Mouse (Mus musculus): Measurements from ENCODE around the gene Kat5. TPM values are rescaled to one million over a fixed set of nuclear protein-coding genes. Genes with fewer than 3 reads are reported as not detected.

Gene Kat5
- polyA plus RNA-seq, 1 experiment from 2014 or later = 41.0 TPM

DNA sequence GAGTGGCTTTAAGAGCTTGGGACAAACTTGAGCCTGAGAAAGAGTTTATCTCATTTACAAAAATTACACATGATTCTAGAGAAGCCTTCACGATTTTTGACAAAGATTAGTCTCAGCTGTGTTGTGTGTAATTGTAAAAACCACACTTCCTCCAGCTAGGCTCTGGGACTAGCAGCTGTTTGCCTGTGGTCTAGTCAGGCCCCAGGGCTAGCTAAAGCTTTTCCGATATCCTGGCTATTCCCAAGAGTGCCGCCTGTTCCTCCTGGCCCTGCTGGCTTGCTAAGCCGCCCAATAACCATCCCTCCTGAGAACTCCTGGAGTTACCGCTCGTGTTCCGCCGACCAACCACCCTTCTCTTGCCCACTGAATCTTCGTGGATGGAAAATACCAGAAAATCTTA is 22.1 kb upstream of the Kat5 start:
- WGBS = 79% methylated on average over 9 of the region's 9 CpGs
- Histone ChIP-seq H3K9me3 (ENCODE audit: control insufficient read depth, low read length) (no peaks in the 10 kb centered on the region), H3K4me2 (replicated peaks) (no peak overlapping the region), H3K9ac (no peak overlapping the region), H3K36me3 (replicated peaks; ENCODE audit: control insufficient read depth, insufficient read depth) (no peaks in the 10 kb centered on the region), H3K4me3 (replicated peaks; ENCODE audit: low read length) (no peak overlapping the region), H3K27ac (no peak overlapping the region), H3K4me1 (replicated peaks; ENCODE audit: control insufficient read depth, insufficient read depth, low read length) (peaks cover 7% of the 10 kb centered on the region), H3K27me3 (ENCODE audit: control insufficient read depth, insufficient read depth, low read length) (no peaks in the 10 kb centered on the region)
- DNase-seq (ENCODE audit: low spot score) (no peak), ATAC-seq (ENCODE audit: low FRiP score) (no peak)

DNA sequence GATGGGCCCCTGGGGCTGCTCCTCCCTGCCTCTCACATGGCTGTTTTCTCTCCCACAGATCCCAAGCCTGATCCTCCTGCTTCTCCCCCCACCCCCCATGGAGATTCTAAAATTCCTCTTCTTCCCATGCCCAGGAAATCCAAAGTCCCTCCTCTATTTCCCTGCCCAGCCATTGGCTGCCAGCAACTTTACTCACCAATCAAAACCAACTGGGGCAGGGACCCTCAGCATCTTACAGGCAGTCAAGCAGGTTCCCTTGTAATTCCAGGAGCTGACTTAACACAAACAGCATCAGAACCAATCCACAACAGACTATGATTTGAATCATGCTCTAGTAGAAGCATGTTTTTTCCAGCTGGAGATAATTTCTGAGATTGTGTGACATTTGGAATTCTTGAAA is 19.9 kb upstream of the Kat5 start:
- H3K9me3 ChIP-seq (ENCODE audit: control insufficient read depth, low read length) = no peaks in the 10 kb centered on the region
- H3K27me3 ChIP-seq (ENCODE audit: control insufficient read depth, insufficient read depth, low read length) = no peaks in the 10 kb centered on the region
- DNase-seq (ENCODE audit: low spot score) (no peak), ATAC-seq (ENCODE audit: low FRiP score) (no peak)
- H3K4me3 ChIP-seq (replicated peaks; ENCODE audit: low read length) = no peak overlapping the region
- H3K4me1 ChIP-seq (replicated peaks; ENCODE audit: control insufficient read depth, insufficient read depth, low read length) = no peaks in the 10 kb centered on the region
- H3K36me3 ChIP-seq (replicated peaks; ENCODE audit: control insufficient read depth, insufficient read depth) = no peaks in the 10 kb centered on the region
- H3K9ac ChIP-seq = no peak overlapping the region
- no peak overlapping the region for H3K27ac ChIP-seq
- no peak overlapping the region for H3K4me2 ChIP-seq (replicated peaks)

DNA sequence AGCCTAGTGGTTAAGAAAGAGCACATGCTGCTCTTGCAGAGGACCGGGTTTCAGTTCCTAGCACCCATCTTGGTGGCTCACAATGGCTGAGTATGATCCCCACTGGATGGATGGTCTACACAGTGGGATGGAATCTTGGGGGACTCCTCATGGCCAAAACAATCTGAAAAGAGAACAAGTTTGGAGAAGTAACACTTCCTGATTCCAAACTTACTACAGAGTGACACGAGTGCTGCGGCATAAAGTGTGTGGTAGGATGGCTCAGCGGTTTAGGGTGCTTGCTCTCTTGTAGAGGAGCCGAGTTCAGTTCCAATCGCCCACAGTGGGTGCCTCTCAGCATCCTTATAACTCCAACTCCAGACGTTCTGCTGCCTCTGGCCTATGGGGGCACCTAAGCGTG is 15.3 kb upstream of the Kat5 start:
- DNase-seq (ENCODE audit: low spot score) (no peak), ATAC-seq (ENCODE audit: low FRiP score) (no peak)
- Histone ChIP-seq H3K9me3 (ENCODE audit: control insufficient read depth, low read length) (no peaks in the 10 kb centered on the region), H3K36me3 (replicated peaks; ENCODE audit: control insufficient read depth, insufficient read depth) (no peaks in the 10 kb centered on the region), H3K4me3 (replicated peaks; ENCODE audit: low read length) (no peak overlapping the region), H3K9ac (no peak overlapping the region), H3K4me2 (replicated peaks) (no peak overlapping the region), H3K4me1 (replicated peaks; ENCODE audit: control insufficient read depth, insufficient read depth, low read length) (no peaks in the 10 kb centered on the region), H3K27me3 (ENCODE audit: control insufficient read depth, insufficient read depth, low read length) (no peaks in the 10 kb centered on the region), H3K27ac (no peak overlapping the region)
- WGBS = 87% methylated on average over 8 of the region's 8 CpGs

DNA sequence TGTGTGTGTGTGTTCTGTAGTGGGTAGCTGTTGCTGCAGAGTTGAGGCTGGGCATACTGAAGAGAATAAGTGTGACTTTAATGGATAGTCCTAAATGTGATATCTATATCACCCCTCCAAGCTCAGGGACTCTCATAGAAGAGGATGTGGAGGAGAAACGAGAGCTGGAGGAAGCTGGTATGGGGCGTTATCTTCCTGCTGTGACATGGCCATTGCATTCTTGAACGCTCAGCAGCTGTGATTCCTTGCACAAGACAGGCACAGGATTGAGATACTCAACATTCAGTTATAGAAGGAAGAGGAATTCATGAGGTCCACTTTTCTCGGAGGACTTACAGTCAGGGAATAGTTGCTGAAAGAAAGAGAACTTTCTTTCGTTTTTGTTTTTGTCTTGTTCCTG is 11.8 kb upstream of the Kat5 start:
- 0 out of 2 replicates have a peak, but pooled peaks cover 1% of the 10 kb centered on the region for H3K27me3 ChIP-seq (ENCODE audit: control insufficient read depth, insufficient read depth, low read length)
- no peaks in the 10 kb centered on the region for H3K9me3 ChIP-seq (ENCODE audit: control insufficient read depth, low read length)
- ATAC-seq (ENCODE audit: low FRiP score) = no peak
- H3K4me3 ChIP-seq (replicated peaks; ENCODE audit: low read length) = no peak overlapping the region
- 87% methylated on average over 5 of the region's 5 CpGs for WGBS
- no peak overlapping the region for H3K27ac ChIP-seq
- H3K36me3 ChIP-seq (replicated peaks; ENCODE audit: control insufficient read depth, insufficient read depth) = no peaks in the 10 kb centered on the region
- H3K4me2 ChIP-seq (replicated peaks) = no peak overlapping the region
- H3K9ac ChIP-seq = no peak overlapping the region
- no peaks in the 10 kb centered on the region for H3K4me1 ChIP-seq (replicated peaks; ENCODE audit: control insufficient read depth, insufficient read depth, low read length)
- DNase-seq (ENCODE audit: low spot score) = no peak

DNA sequence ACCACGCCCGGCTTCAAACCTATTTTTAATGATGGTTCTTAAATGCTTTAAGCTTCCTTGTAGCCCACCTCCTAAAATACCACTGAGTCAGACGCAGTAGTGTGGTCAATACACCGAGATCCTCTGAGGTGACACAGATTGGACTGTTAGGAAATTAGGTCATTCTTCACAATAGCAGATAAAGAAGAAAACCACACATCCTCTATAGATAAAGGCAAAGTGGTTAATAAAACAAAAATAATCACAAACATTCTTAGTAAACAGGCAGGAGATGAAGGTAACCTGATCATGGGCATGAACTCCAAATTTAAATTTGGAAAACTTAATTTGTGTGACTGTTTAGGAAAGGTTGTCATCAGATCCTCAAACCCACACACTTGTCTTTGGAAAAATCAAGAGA is 10.0 kb upstream of the Kat5 start:
- no peak overlapping the region for H3K4me2 ChIP-seq (replicated peaks)
- H3K27me3 ChIP-seq (ENCODE audit: control insufficient read depth, insufficient read depth, low read length) = 0 out of 2 replicates have a peak, but pooled peaks cover 4% of the 10 kb centered on the region
- no peak overlapping the region for H3K4me3 ChIP-seq (replicated peaks; ENCODE audit: low read length)
- H3K36me3 ChIP-seq (replicated peaks; ENCODE audit: control insufficient read depth, insufficient read depth) = no peaks in the 10 kb centered on the region
- WGBS = 89% methylated on average over 4 of the region's 4 CpGs
- DNase-seq (ENCODE audit: low spot score) (no peak), ATAC-seq (ENCODE audit: low FRiP score) (no peak)
- no peak overlapping the region for H3K27ac ChIP-seq
- H3K9ac ChIP-seq = no peak overlapping the region
- H3K9me3 ChIP-seq (ENCODE audit: control insufficient read depth, low read length) = no peaks in the 10 kb centered on the region
- H3K4me1 ChIP-seq (replicated peaks; ENCODE audit: control insufficient read depth, insufficient read depth, low read length) = no peaks in the 10 kb centered on the region

DNA sequence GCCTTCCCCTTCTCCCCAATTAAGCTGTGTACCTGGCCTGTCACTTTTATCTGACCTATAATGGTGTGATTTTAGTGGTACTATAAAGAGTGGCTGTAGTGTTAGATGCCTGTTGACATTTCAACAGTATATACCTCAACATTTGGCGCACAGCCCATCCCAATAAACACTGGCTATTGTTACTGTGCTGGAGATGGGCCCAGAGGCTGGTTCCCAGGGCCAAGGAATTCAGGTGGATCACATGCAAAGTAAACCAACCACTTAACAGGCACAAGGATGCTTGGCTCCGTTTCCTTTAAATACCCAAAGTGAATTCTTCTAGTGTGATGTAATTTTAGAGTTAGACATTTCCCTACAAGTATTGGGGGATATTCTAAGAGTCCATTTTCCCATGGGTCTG is 4.9 kb upstream of the Kat5 start:
- 0 out of 2 replicates have a peak, but pooled peaks cover 4% of the 10 kb centered on the region for H3K27me3 ChIP-seq (ENCODE audit: control insufficient read depth, insufficient read depth, low read length)

DNA sequence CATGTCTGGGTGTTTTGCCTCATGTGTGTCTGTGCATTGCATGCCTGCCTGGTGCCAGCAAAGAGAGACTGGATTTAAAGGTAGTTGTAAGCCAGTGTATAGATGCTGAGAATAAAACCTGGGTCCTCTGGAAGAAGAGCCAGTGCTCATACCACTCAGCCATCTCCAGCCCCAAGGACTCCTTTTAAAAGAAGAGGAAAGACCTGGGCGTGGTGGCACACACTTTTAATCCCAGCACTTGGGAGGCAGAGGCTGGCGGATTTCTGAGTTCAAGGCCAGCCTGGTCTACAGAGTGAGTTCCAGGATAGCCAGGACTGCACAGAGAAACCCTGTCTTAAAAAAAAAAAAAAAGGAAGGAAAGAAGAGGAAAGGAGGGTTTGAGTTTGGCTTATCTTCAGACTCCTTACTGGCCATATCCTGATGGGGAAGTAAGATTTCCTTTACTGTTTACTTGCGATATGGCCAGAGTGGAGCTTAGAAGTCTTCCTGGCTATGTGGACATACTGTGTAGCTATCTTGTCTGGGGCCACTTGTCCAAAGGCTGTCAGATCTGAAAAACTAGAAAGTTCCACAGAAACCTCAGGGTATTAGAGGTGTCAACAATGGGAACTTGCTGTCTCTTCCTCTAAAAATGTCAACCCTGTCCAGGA is 2.9 kb upstream of the Kat5 start:
- Histone ChIP-seq H3K4me1 (replicated peaks; ENCODE audit: control insufficient read depth, insufficient read depth, low read length) (peaks cover 22% of the 10 kb centered on the region), H3K27ac (no peak overlapping the region), H3K27me3 (ENCODE audit: control insufficient read depth, insufficient read depth, low read length) (0 out of 2 replicates have a peak, but pooled peaks cover 4% of the 10 kb centered on the region), H3K4me3 (replicated peaks; ENCODE audit: low read length) (no peak overlapping the region), H3K4me2 (replicated peaks) (no peak overlapping the region), H3K36me3 (replicated peaks; ENCODE audit: control insufficient read depth, insufficient read depth) (peaks cover 7% of the 10 kb centered on the region), H3K9ac (no peak overlapping the region), H3K9me3 (ENCODE audit: control insufficient read depth, low read length) (no peaks in the 10 kb centered on the region)
- WGBS = 76% methylated on average over 3 of the region's 3 CpGs
- no peak for ATAC-seq (ENCODE audit: low FRiP score)
- no peak for DNase-seq (ENCODE audit: low spot score)

More for the DNA sequence above, 4.9 kb upstream of the Kat5 start:
- H3K27ac ChIP-seq = no peak overlapping the region
- peaks cover 10% of the 10 kb centered on the region for H3K4me1 ChIP-seq (replicated peaks; ENCODE audit: control insufficient read depth, insufficient read depth, low read length)
- H3K4me2 ChIP-seq (replicated peaks) = no peak overlapping the region
- DNase-seq (ENCODE audit: low spot score) (no peak), ATAC-seq (ENCODE audit: low FRiP score) (no peak)
- H3K9me3 ChIP-seq (ENCODE audit: control insufficient read depth, low read length) = no peaks in the 10 kb centered on the region
- H3K4me3 ChIP-seq (replicated peaks; ENCODE audit: low read length) = no peak overlapping the region
- 77% methylated on average over 2 of the region's 2 CpGs for WGBS
- no peak overlapping the region for H3K9ac ChIP-seq
- H3K36me3 ChIP-seq (replicated peaks; ENCODE audit: control insufficient read depth, insufficient read depth) = no peaks in the 10 kb centered on the region

DNA sequence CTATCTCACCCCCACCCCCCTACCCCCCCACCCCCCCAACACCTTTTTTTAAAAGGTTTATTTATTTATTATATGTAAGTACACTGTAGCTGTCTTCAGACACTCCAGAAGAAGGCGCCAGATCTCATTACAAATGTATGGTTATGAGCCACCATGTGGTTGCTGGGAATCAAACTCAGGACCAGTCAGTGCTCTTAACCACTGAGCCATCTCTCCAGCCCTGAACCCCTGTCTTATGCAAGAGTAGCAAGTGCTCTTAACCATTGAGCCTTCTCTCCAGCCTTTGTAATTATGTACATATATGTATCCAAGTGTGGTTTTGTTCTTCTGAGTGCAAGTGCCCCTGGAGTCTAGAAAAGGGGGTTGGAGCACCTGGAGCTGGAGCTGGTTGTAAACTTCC is 1.9 kb upstream of the Kat5 start:
- H3K9ac ChIP-seq = no peak overlapping the region
- 88% methylated on average over 1 of the region's 1 CpGs for WGBS
- ATAC-seq (ENCODE audit: low FRiP score) (no peak), DNase-seq (ENCODE audit: low spot score) (no peak)
- peaks cover 16% of the 10 kb centered on the region for H3K36me3 ChIP-seq (replicated peaks; ENCODE audit: control insufficient read depth, insufficient read depth)
- no peak overlapping the region for H3K27ac ChIP-seq
- H3K4me3 ChIP-seq (replicated peaks; ENCODE audit: low read length) = no peak overlapping the region
- H3K9me3 ChIP-seq (ENCODE audit: control insufficient read depth, low read length) = no peaks in the 10 kb centered on the region
- H3K4me1 ChIP-seq (replicated peaks; ENCODE audit: control insufficient read depth, insufficient read depth, low read length) = peaks cover 22% of the 10 kb centered on the region
- no peak overlapping the region for H3K4me2 ChIP-seq (replicated peaks)
- H3K27me3 ChIP-seq (ENCODE audit: control insufficient read depth, insufficient read depth, low read length) = 0 out of 2 replicates have a peak, but pooled peaks cover 4% of the 10 kb centered on the region

DNA sequence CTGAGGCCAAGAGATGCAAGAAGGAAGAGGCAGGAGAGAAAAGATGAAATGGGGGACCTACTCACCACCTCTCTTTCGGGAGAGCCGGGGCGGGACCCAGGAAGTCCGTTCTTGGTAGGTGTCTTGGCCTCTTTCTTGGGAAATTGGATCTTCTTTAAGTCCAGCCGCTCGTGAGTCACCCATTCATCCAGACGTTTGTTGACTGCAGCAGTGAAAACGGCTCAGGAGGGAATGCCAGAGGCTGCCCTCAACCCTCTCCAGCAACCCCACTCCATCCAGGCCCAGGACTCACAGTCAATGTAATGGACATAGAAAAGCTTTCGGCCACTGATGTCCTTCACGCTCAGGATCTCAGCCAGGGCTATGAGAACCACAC is 878 bp downstream of the Kat5 start:
- H3K4me1 ChIP-seq (replicated peaks; ENCODE audit: control insufficient read depth, insufficient read depth, low read length) = peaks cover 22% of the 10 kb centered on the region
- H3K9ac ChIP-seq = peak overlapping the region; percentile 65
- H3K36me3 ChIP-seq (replicated peaks; ENCODE audit: control insufficient read depth, insufficient read depth) = peaks cover 44% of the 10 kb centered on the region
- no peaks in the 10 kb centered on the region for H3K27me3 ChIP-seq (ENCODE audit: control insufficient read depth, insufficient read depth, low read length)
- WGBS = 60% methylated on average over 10 of the region's 10 CpGs
- H3K27ac ChIP-seq = peak overlapping the region; percentile 95
- peak overlapping the region; percentile 48 for H3K4me3 ChIP-seq (replicated peaks; ENCODE audit: low read length)
- ATAC-seq (ENCODE audit: low FRiP score) (no peak), DNase-seq (ENCODE audit: low spot score) (no peak)
- no peaks in the 10 kb centered on the region for H3K9me3 ChIP-seq (ENCODE audit: control insufficient read depth, low read length)
- peak overlapping the region; percentile 72 for H3K4me2 ChIP-seq (replicated peaks)

DNA sequence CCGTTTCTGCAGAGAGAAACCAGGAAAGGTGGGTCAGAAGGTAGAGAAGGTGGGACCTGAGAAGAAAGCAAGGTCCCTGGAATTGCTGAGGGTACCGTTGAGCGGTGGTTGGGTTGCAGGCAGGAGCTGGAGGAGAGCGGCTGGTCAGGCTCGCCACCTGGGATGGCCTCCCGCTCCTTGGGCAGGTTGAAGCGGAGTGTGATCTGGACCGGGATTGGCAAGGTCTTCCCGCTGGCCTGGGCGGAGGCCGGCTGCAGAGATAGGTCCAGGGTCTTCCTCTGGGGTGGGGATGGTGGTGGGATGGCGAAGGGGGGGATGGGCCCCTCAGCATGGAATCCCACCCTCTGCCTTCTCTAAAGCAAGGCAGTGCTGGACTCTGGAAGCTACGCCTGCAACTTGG is 1.3 kb downstream of the Kat5 start:
- WGBS = 96% methylated on average over 13 of the region's 13 CpGs
- peaks cover 22% of the 10 kb centered on the region for H3K4me1 ChIP-seq (replicated peaks; ENCODE audit: control insufficient read depth, insufficient read depth, low read length)
- H3K27me3 ChIP-seq (ENCODE audit: control insufficient read depth, insufficient read depth, low read length) = no peaks in the 10 kb centered on the region
- no peaks in the 10 kb centered on the region for H3K9me3 ChIP-seq (ENCODE audit: control insufficient read depth, low read length)
- peak overlapping the region; percentile 65 for H3K9ac ChIP-seq
- H3K27ac ChIP-seq = no peak overlapping the region
- DNase-seq (ENCODE audit: low spot score) (no peak), ATAC-seq (ENCODE audit: low FRiP score) (no peak)
- peak overlapping the region; percentile 72 for H3K4me2 ChIP-seq (replicated peaks)
- peak overlapping the region; percentile 48 for H3K4me3 ChIP-seq (replicated peaks; ENCODE audit: low read length)
- H3K36me3 ChIP-seq (replicated peaks; ENCODE audit: control insufficient read depth, insufficient read depth) = peaks cover 49% of the 10 kb centered on the region

Measured in hindbrain, embryonic 14.5 days (tissue).